Mouse (Mus musculus) hindlimb bud, embryonic 11.5 days (tissue): Measurements from ENCODE around the gene Olfr1100.

ENCODE experiments used
- DNase-seq: peaks from one replicate; pipeline ENCODE4 v3.0.0-alpha.2; 2012; ENCODE audit warnings: low read depth, low spot score; ENCODE audit errors: extremely low spot score

Gene Olfr1100

DNA sequence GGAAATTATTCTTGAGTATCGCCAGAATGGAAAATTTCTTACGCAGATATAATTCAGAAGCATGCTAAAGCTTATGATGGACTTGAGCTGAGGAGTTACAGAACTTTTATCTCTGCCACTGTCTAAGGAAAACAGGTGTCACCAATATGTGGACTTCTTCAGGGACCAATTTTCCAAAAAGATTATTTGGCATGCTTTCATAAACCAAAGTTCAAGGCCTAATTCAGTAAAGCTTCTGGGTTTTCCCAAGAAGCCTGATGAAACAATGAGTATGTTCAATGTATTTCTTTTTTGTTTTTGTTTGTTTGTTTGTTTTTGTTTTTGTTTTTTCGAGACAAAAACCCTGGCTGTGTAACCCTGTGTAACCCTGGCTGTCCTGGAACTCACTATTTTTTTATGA is at the start of gene Olfr1100:
Gene Olfr1100, minus strand, starts transcription at position 101 of the 400 bp plus-strand sequence.
- no peak for DNase-seq

DNA sequence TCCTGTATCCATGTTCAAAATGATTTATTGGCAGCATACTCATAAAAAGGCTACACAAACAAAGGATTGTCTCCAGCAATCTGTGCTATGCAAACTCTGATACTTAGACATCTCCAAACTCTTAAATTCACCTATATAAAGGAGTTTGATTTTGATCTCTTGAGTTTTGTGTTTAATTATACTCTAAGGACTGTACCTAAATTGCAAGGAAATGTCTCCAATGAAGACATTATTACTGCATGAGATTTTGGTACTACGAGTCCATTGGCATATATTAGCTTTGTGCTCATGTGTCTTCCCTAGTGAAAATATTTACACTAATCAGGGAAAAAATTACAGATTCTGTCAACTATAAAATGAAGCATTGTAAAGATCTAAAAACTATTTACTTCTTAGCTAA is 47.2 kb upstream of the Olfr1100 start, which contains the start of gene Olfr1104:
Gene Olfr1104, minus strand, starts transcription at position 101 of the 400 bp plus-strand sequence.
- DNase-seq: no peak

DNA sequence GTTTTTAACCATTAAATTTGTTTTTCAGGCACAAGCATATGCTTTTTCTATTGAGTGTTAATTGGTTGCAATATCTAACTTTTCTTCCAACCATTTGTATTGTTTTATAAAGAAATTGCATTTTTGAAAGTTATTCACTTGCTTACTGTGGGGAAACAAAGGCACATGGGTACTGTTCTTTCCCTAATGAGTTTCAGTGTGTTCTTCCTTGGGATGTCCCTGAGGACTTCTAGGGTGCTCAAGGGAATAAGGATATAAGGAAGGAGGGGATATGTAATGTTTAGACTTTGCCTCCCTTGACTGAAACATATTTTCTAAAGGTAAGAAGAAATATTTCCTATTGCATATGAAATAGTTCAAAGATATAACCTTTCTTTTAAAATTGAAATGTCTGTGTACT is 18.3 kb upstream of the Olfr1100 start, which contains the start of gene Olfr1102:
Gene Olfr1102, plus strand, starts transcription at position 301 of the 400 bp plus-strand sequence.
- DNase-seq: no peak

DNA sequence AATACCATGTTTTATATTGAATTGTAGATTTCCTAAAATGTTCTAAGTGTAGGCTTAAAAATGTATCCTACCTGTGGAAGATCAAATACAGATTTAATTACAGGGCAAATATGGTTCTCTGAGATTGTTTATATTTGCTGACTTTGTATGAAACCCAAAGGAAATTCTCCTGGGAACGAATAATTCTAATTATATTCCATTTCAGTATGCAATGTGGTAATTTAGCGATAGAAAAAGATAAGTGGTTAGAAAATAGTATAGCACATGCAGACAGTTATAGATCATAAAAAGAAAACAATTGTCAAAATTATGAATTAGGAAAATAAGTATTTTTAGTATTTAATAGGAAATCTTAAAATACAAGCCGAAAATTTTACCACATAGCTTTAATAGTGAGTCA is 11.4 kb upstream of the Olfr1100 start, which contains the start of gene Olfr1101:
Gene Olfr1101, minus strand, starts transcription at position 101 of the 400 bp plus-strand sequence.
- DNase-seq: no peak

DNA sequence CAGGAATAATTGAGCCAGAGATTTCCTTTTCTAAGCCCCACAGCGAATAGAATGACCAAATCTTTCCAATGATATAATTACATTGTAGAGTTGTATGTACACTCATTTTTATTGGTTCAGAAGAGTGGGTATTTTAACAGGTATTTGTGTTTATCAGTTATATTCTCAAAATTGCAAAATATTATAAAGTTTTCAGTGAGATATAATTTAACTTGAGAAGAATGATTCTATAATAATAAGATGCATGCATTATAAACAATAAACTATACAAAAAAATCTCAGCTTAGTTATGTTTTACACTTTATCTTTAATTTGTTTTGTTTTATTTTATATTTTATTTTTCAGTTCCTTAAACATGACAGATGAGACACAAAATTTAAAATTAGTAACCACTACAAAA is 19.2 kb downstream of the Olfr1100 start, which contains the start of gene Olfr1099:
Gene Olfr1099, minus strand, starts transcription at position 101 of the 400 bp plus-strand sequence.
- DNase-seq: no peak

DNA sequence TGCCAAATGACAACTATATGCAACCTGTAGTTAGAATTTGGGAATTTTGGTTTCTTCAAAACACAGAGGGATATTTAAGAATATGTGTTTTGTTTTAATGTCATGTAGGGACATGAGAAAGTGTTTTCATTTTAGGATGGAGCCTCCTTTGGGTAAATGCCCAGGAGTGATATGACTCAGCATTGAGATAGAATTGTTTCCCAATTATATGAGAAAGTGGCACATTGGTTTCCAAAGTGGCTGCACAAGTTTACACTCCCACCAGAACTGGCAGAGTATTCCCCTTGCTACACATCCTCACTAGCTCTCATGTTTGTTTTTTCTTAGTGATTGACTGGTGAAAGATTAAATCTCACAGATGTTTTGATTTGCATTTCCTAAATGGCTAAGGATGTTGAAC is 53.2 kb downstream of the Olfr1100 start:
- DNase-seq: no peak
